Mouse (Mus musculus): ENCODE data around the gene Tmem56. TPM values are rescaled to one million over a fixed set of nuclear protein-coding genes. Genes with fewer than 3 reads are reported as not detected.

Gene Tmem56
- polyA plus RNA-seq, 1 experiment, result 0.18 TPM

DNA sequence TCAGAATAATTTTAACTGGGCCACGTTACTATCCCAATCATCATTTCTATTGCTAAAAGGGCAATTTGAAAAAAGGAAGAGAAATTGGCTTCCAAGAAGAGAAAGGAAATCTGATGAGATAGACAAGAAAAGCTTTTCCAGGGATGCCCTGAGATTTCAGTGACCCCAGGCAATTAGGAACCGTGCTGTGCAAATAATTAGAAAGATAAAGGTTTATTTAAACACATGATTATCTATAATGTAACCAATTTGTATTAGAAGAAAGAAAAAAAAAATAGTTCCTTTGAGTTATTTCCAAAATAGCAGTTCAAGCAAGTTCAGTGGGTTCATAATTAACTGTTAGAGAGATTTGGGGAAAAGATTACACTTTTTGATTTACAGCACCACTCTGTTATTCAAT lies 110.2 kb downstream of the Tmem56 start:
- no peaks in the 10 kb centered on the region for H3K36me3 ChIP-seq (ENCODE audit: control insufficient read depth, insufficient read depth, low read length)
- H3K27ac ChIP-seq (ENCODE audit: control insufficient read depth, insufficient read depth, low read length), result no peak overlapping the region
- H3K27me3 ChIP-seq (ENCODE audit: control insufficient read depth, insufficient read depth, low read length), result no peaks in the 10 kb centered on the region
- H3K4me3 ChIP-seq (ENCODE audit: control insufficient read depth, insufficient read depth, low read length), result no peak overlapping the region
- WGBS, result 95% methylated on average over 2 of the region's 2 CpGs
- DNase-seq, result no peak
- H3K4me1 ChIP-seq (replicated peaks; ENCODE audit: control insufficient read depth, insufficient read depth, low read length), result no peaks in the 10 kb centered on the region; the same call in 1 of the 2 replicates
- TF ChIP-seq CTCF (IDR thresholded peaks at IDR 0.05; ENCODE audit: borderline replicate concordance, control insufficient read depth, extremely low read depth, insufficient read depth, low read length, poor library complexity), result no peak
- TF ChIP-seq POLR2A (IDR thresholded peaks at IDR 0.05; ENCODE audit: control insufficient read depth, extremely low read depth, insufficient read depth, low read length, poor library complexity), result no peak

DNA sequence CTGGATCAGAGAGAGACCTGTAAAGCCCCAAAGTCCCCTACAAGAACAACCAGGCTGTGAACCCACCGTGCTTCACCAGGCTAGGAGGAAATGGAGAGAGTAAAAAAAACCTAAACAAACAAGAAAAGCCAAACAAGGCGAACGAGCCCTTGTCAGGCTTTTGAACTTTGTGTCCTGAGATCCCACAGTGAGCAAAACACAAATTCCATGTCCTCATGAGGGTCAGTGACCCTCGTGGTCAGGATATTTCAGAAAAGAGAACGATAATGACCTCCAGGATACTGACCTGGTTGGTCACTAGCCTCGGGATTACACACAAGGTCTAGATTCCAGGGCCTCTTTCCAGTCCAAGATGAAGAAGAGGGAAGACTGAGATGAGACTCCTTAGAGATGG lies 111.0 kb downstream of the Tmem56 start:
- H3K36me3 ChIP-seq (ENCODE audit: control insufficient read depth, insufficient read depth, low read length), result no peaks in the 10 kb centered on the region
- H3K27me3 ChIP-seq (ENCODE audit: control insufficient read depth, insufficient read depth, low read length), result no peaks in the 10 kb centered on the region
- H3K4me1 ChIP-seq (replicated peaks; ENCODE audit: control insufficient read depth, insufficient read depth, low read length), result no peaks in the 10 kb centered on the region; the same call in 1 of the 2 replicates
- no peak overlapping the region for H3K27ac ChIP-seq (ENCODE audit: control insufficient read depth, insufficient read depth, low read length)
- TF ChIP-seq POLR2A (IDR thresholded peaks at IDR 0.05; ENCODE audit: control insufficient read depth, extremely low read depth, insufficient read depth, low read length, poor library complexity), result no peak
- TF ChIP-seq CTCF (IDR thresholded peaks at IDR 0.05; ENCODE audit: borderline replicate concordance, control insufficient read depth, extremely low read depth, insufficient read depth, low read length, poor library complexity), result no peak
- WGBS, result 30% methylated on average over 6 of the region's 6 CpGs
- no peak for DNase-seq
- peak overlapping the region; percentile 22 for H3K4me3 ChIP-seq (ENCODE audit: control insufficient read depth, insufficient read depth, low read length)

DNA sequence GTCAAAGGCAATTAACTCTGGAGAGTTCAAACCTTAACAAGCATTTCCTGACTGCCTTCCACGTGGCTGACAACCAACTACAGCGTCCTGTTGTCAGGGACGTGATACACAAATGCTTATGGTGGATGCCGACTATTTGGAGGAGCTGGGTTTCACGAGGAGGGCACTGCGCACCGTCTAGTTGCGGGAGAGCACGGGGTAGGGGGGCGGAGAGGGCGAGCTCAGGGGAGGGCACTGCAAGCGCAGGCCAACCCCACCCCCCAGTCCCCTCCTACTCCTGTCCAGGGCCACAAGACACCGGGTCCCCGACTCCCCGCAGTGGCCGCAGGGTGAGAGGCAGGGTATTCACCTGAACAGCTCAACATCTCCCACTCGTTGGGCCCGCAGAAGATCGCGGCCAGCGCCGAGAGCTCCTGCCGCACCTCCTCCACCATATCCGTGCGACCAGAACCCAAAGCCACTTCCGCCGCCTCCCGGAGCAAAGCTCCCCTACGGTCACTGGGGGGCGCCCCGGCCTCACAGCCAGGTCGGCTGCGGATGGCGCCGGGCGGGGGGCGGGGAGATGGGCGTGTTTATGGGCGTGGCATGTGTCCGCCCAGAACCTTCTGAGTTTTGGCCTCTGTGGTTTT lies 111.5 kb downstream of the Tmem56 start, which contains the start of gene Rwdd3:
Gene Rwdd3, minus strand, starts transcription at position 453 of the 629 bp plus-strand sequence.
- Histone ChIP-seq H3K27ac (ENCODE audit: control insufficient read depth, insufficient read depth, low read length) (peak within 1 kb of the TSS; percentile 32), H3K36me3 (ENCODE audit: control insufficient read depth, insufficient read depth, low read length) (no peaks in the 10 kb centered on the region), H3K4me3 (ENCODE audit: control insufficient read depth, insufficient read depth, low read length) (peak within 1 kb of the TSS; percentile 92), H3K27me3 (ENCODE audit: control insufficient read depth, insufficient read depth, low read length) (no peaks in the 10 kb centered on the region), H3K4me1 (replicated peaks; ENCODE audit: control insufficient read depth, insufficient read depth, low read length) (no peaks in the 10 kb centered on the region)
- peak; percentile 51; the same call in 1 of the 2 replicates for TF ChIP-seq POLR2A (IDR thresholded peaks at IDR 0.05; ENCODE audit: control insufficient read depth, extremely low read depth, insufficient read depth, low read length, poor library complexity)
- TF ChIP-seq CTCF (IDR thresholded peaks at IDR 0.05; ENCODE audit: borderline replicate concordance, control insufficient read depth, extremely low read depth, insufficient read depth, low read length, poor library complexity), result peak; percentile 95
- under 1% methylated on average over 40 of the region's 40 CpGs for WGBS
- peak; percentile 95 for DNase-seq

DNA sequence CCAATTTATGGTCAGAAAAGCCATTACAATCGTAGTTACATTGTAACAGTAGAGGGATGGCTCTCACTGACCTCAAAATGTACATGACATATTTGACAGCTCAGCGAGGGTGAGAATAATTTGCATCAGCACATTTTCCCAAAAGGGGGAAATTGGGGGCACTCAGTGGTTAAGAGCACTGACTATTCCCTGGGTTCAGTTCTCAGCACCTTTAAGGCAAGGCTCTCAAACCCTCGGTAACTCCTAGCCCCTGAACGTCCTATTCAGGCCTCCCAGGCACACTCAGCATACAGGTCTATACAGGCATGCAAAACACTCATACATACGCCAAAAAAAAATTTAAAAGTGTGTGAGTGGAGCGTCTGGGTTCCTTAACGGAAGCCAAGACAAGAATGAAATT lies 112.3 kb downstream of the Tmem56 start:
- TF ChIP-seq POLR2A (IDR thresholded peaks at IDR 0.05; ENCODE audit: control insufficient read depth, extremely low read depth, insufficient read depth, low read length, poor library complexity) (no peak), CTCF (IDR thresholded peaks at IDR 0.05; ENCODE audit: borderline replicate concordance, control insufficient read depth, extremely low read depth, insufficient read depth, low read length, poor library complexity) (no peak)
- Histone ChIP-seq H3K4me1 (replicated peaks; ENCODE audit: control insufficient read depth, insufficient read depth, low read length) (no peaks in the 10 kb centered on the region), H3K36me3 (ENCODE audit: control insufficient read depth, insufficient read depth, low read length) (no peaks in the 10 kb centered on the region), H3K27ac (ENCODE audit: control insufficient read depth, insufficient read depth, low read length) (no peak overlapping the region), H3K4me3 (ENCODE audit: control insufficient read depth, insufficient read depth, low read length) (no peak overlapping the region), H3K27me3 (ENCODE audit: control insufficient read depth, insufficient read depth, low read length) (no peaks in the 10 kb centered on the region)
- 47% methylated on average over 7 of the region's 7 CpGs for WGBS
- no peak for DNase-seq

DNA sequence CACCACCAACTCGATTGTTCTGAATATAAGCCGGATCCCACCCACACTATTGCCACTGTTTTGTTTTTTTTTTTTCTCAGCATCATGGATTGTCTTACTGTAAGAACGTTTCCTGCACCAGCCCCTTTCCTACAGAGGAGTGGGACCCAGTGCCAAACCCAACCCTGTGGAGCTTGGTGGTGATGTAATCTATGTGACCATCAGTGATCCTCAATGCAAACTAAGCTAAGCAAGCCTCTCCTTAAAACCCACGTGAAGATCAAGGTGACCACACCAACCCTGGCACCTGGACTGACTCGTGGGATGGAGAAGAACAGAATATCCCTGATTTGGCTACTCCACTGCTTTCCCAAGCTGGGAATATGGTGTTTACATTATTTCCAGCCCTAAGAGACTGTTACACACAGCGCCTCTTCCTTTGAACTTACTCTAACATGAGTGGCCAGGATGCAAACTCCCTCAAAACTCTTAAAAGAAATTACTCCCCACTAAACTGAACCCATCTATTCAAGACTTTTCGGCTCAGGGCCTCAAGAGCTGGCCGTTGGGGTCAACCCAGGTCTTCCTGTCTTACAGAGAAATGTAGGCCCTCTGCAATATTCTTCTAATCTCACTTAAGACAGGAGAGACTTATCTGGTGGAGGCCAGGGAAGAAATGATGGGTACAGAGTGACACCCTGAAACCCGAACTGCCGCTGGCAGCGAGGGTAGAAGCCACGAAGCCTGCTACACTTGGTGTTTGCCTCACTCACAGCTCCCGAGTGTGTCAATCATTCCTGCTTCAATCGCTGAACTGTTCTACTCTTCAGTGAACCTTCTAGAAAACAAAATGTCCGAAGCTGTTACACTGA lies 113.6 kb downstream of the Tmem56 start:
- Histone ChIP-seq H3K36me3 (ENCODE audit: control insufficient read depth, insufficient read depth, low read length) (no peaks in the 10 kb centered on the region), H3K27ac (ENCODE audit: control insufficient read depth, insufficient read depth, low read length) (no peak overlapping the region), H3K4me3 (ENCODE audit: control insufficient read depth, insufficient read depth, low read length) (no peak overlapping the region), H3K4me1 (replicated peaks; ENCODE audit: control insufficient read depth, insufficient read depth, low read length) (no peaks in the 10 kb centered on the region), H3K27me3 (ENCODE audit: control insufficient read depth, insufficient read depth, low read length) (no peaks in the 10 kb centered on the region)
- no peak for TF ChIP-seq POLR2A (IDR thresholded peaks at IDR 0.05; ENCODE audit: control insufficient read depth, extremely low read depth, insufficient read depth, low read length, poor library complexity)
- no peak for TF ChIP-seq CTCF (IDR thresholded peaks at IDR 0.05; ENCODE audit: borderline replicate concordance, control insufficient read depth, extremely low read depth, insufficient read depth, low read length, poor library complexity)
- no peak for DNase-seq
- WGBS, result 75% methylated on average over 15 of the region's 15 CpGs

DNA sequence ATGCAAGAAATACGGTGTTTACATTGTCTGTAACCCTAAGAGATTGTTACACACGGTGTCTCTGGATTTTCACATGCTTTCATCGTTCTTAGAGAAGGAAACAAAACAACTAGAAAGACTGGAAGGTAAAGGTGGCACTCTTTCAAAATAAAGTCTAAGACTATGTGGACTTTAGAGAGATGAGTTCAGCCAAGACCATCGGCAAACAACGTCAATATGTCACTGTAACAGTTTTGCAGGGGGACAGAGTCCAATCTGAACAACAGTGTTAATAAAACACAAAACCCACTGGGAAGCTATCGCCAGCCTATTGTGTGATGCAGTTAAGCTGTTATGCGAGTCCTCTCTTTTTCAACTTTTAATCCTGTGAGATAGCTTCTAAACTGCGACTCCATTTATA lies 114.3 kb downstream of the Tmem56 start:
- Histone ChIP-seq H3K27me3 (ENCODE audit: control insufficient read depth, insufficient read depth, low read length) (no peaks in the 10 kb centered on the region), H3K4me1 (replicated peaks; ENCODE audit: control insufficient read depth, insufficient read depth, low read length) (no peaks in the 10 kb centered on the region), H3K27ac (ENCODE audit: control insufficient read depth, insufficient read depth, low read length) (no peak overlapping the region), H3K4me3 (ENCODE audit: control insufficient read depth, insufficient read depth, low read length) (no peak overlapping the region), H3K36me3 (ENCODE audit: control insufficient read depth, insufficient read depth, low read length) (no peaks in the 10 kb centered on the region)
- DNase-seq, result no peak
- TF ChIP-seq CTCF (IDR thresholded peaks at IDR 0.05; ENCODE audit: borderline replicate concordance, control insufficient read depth, extremely low read depth, insufficient read depth, low read length, poor library complexity) (no peak), POLR2A (IDR thresholded peaks at IDR 0.05; ENCODE audit: control insufficient read depth, extremely low read depth, insufficient read depth, low read length, poor library complexity) (no peak)
- WGBS, result 97% methylated on average over 8 of the region's 8 CpGs
